ENCODE assay signal across 34 mouse cellular contexts in genomic region chr15:98521245-98521644, GRCm38 (mm10). TPM values are rescaled to one million over a fixed set of nuclear protein-coding genes. Genes with fewer than 3 reads are reported as not detected.
DNase-seq lines count a peak whose midpoint lies in the region; ATAC-seq and TF ChIP-seq lines count a peak whose summit lies in the region.
"Had no signal": no experiment of that assay in that cellular context is flagged by ENCODE, and none has a peak within 500 bp of the region (broad histone marks: within the 10 kb centered on the region; RNA-seq: fewer than 3 reads in every experiment).

No protein-coding gene starts in this region.

- peak overlapping the region; percentile 6; the same call in 1 of the 2 replicates for H3K27ac ChIP-seq in ES-Bruce4 (ENCODE audit: insufficient read depth, low read length)
- H3K27ac ChIP-seq in embryonic fibroblast, embryonic 13.5 days (ENCODE audit: insufficient read depth, low read length), result peak overlapping the region; percentile 25; the same call in 1 of the 2 replicates
- no peak overlapping the region for H3K27ac ChIP-seq in forebrain, postnatal 0 days (ENCODE audit: low read depth, low read length)
- H3K27ac ChIP-seq: embryonic facial prominence, embryonic 10.5 days; embryonic facial prominence, embryonic 13.5 days; forebrain, embryonic 10.5 days; forebrain, embryonic 13.5 days; heart, embryonic 15.5 days; hindbrain, embryonic 10.5 days; hindbrain, embryonic 13.5 days; intestine, embryonic 15.5 days had no signal

- TF ChIP-seq CTCF in ES-Bruce4 (IDR thresholded peaks at IDR 0.05; ENCODE audit: low read depth, low read length), result no peak
- TF ChIP-seq CTCF in embryonic fibroblast, embryonic 13.5 days (IDR thresholded peaks at IDR 0.05; ENCODE audit: borderline replicate concordance, insufficient read depth, low read length), result no peak
- no peak for TF ChIP-seq CTCF in forebrain, postnatal 0 days (IDR thresholded peaks at IDR 0.05; ENCODE audit: low read depth)

- no peak overlapping the region for H3K4me2 ChIP-seq in forebrain, postnatal 0 days (ENCODE audit: low read depth)
- H3K4me2 ChIP-seq: embryonic facial prominence, embryonic 13.5 days; forebrain, embryonic 13.5 days; heart, embryonic 11.5 days; heart, embryonic 15.5 days; hindbrain, embryonic 13.5 days; intestine, embryonic 15.5 days had no signal

- H3K4me1 ChIP-seq in ES-Bruce4 (ENCODE audit: control insufficient read depth, insufficient read depth, low read length), result no peaks in the 10 kb centered on the region
- 0 out of 2 replicates have a peak, but pooled peaks cover under 1% of the 10 kb centered on the region for H3K4me1 ChIP-seq in embryonic fibroblast, embryonic 13.5 days (ENCODE audit: control insufficient read depth, insufficient read depth, low read length)
- H3K4me1 ChIP-seq in forebrain, postnatal 0 days (ENCODE audit: insufficient read depth), result no peaks in the 10 kb centered on the region
- H3K4me1 ChIP-seq: embryonic facial prominence, embryonic 10.5 days; embryonic facial prominence, embryonic 13.5 days; forebrain, embryonic 10.5 days; forebrain, embryonic 13.5 days; hindbrain, embryonic 10.5 days; intestine, embryonic 15.5 days had no signal

- DNase-seq in 3134 (ENCODE audit: extremely low read depth, insufficient read length, low spot score) (peak; percentile 54), 3T3-L1 (ENCODE audit: low read depth, low spot score) (peak; percentile 69)
- DNase-seq in right cerebral cortex, postnatal 36 days (ENCODE audit: low spot score in 2 of 2), result no peak
- DNase-seq in forebrain, postnatal 0 days, result no peak
- DNase-seq in spleen, postnatal 36 days (ENCODE audit: low spot score in 2 of 2), result no peak
- DNase-seq: adrenal gland, adult 2 months; adrenal gland, postnatal 14 days; cerebellum, adult 11 months; cerebellum, adult 2 months; cerebellum, adult 9-11 months; cerebellum, postnatal 25 days; embryo, embryonic 11 days; gastrocnemius, postnatal 10 days; gastrocnemius, postnatal 36 days; heart, postnatal 10 days; heart, postnatal 36 days; kidney, adult 11 months had no signal

- peaks cover 70% of the 10 kb centered on the region for H3K36me3 ChIP-seq in ES-Bruce4 (ENCODE audit: control insufficient read depth, insufficient read depth, low read length, poor library complexity, severe bottlenecking)
- peaks cover 65% of the 10 kb centered on the region for H3K36me3 ChIP-seq in forebrain, postnatal 0 days (ENCODE audit: insufficient read depth)

- TF ChIP-seq POLR2A in ES-Bruce4 (IDR thresholded peaks at IDR 0.05; ENCODE audit: insufficient read depth, low read length), result no peak
- TF ChIP-seq POLR2A in embryonic fibroblast, embryonic 13.5 days (IDR thresholded peaks at IDR 0.05; ENCODE audit: low read depth, low read length), result no peak

- no peak for ATAC-seq in forebrain, postnatal 0 days
- ATAC-seq: forebrain, embryonic 13.5 days; forebrain, embryonic 16.5 days; hindbrain, embryonic 16.5 days; intestine, embryonic 15.5 days had no signal

- WGBS in forebrain, postnatal 0 days, result 86% methylated on average over 3 of the region's 3 CpGs

- no peaks in the 10 kb centered on the region for H3K27me3 ChIP-seq in ES-Bruce4 (ENCODE audit: control insufficient read depth, insufficient read depth, low read length, poor library complexity, severe bottlenecking)
- H3K27me3 ChIP-seq in forebrain, postnatal 0 days (ENCODE audit: insufficient read depth, low read length), result no peaks in the 10 kb centered on the region
- H3K27me3 ChIP-seq: embryonic facial prominence, embryonic 13.5 days; forebrain, embryonic 13.5 days; heart, embryonic 15.5 days; hindbrain, embryonic 13.5 days; intestine, embryonic 15.5 days had no signal

- TF ChIP-seq EP300 in ES-Bruce4 (IDR thresholded peaks at IDR 0.05; ENCODE audit: insufficient read depth, low read depth, low read length), result no peak

- no peak overlapping the region for H3K4me3 ChIP-seq in ES-Bruce4 (ENCODE audit: low read depth, low read length)
- H3K4me3 ChIP-seq in embryonic fibroblast, embryonic 13.5 days (ENCODE audit: insufficient read depth, low read length), result no peak overlapping the region
- no peak overlapping the region for H3K4me3 ChIP-seq in forebrain, postnatal 0 days (ENCODE audit: low read depth, low read length)
- H3K4me3 ChIP-seq: embryonic facial prominence, embryonic 10.5 days; embryonic facial prominence, embryonic 13.5 days; forebrain, embryonic 10.5 days; forebrain, embryonic 13.5 days; heart, embryonic 15.5 days; hindbrain, embryonic 10.5 days; hindbrain, embryonic 13.5 days; intestine, embryonic 15.5 days had no signal

- H3K9ac ChIP-seq in ES-Bruce4 (ENCODE audit: low read depth, poor library complexity, severe bottlenecking), result no peak overlapping the region
- no peak overlapping the region for H3K9ac ChIP-seq in forebrain, postnatal 0 days
- H3K9ac ChIP-seq: embryonic facial prominence, embryonic 13.5 days; forebrain, embryonic 13.5 days; heart, embryonic 15.5 days; hindbrain, embryonic 13.5 days; intestine, embryonic 15.5 days had no signal

- no peaks in the 10 kb centered on the region for H3K9me3 ChIP-seq in ES-Bruce4 (replicated peaks; ENCODE audit: control insufficient read depth, insufficient read depth, low read length, poor library complexity, severe bottlenecking)
- H3K9me3 ChIP-seq in forebrain, postnatal 0 days (ENCODE audit: low read length), result no peaks in the 10 kb centered on the region
- H3K9me3 ChIP-seq: embryonic facial prominence, embryonic 10.5 days; embryonic facial prominence, embryonic 13.5 days; forebrain, embryonic 10.5 days; forebrain, embryonic 13.5 days; G1E; heart, embryonic 15.5 days; hindbrain, embryonic 10.5 days; hindbrain, embryonic 13.5 days; intestine, embryonic 15.5 days had no signal

RNA-seq across cellular contexts. Expression of gene Kansl2, which starts 12.8 kb away (rescaled TPM):
- 116 and 119 TPM in 2 replicates for polyA plus RNA-seq in ES-Bruce4 (2011; ENCODE audit: insufficient read depth, insufficient read length, low read depth, missing spikeins)
- 91.2 and 117 TPM in 2 replicates for polyA plus RNA-seq in embryonic fibroblast, embryonic 13.5 days (2011; ENCODE audit: insufficient read length, low read depth, missing spikeins)
- 69.9 and 74.1 TPM in 2 replicates for total RNA-seq in forebrain, postnatal 0 days (2014; rRNA removed)
- 109 and 110 TPM in 2 replicates for polyA plus RNA-seq in forebrain, postnatal 0 days (2015; fragmentation: Nextera tagmentation; extraction: Ambion mirVana)

RNA-seq across cellular contexts. Expression of gene Olfr279, which starts 29.0 kb away (rescaled TPM):
- 0.10 TPM in 1 of 2 replicates, not detected in the other for polyA plus RNA-seq in ES-Bruce4 (2011; ENCODE audit: insufficient read depth, insufficient read length, low read depth, missing spikeins)
- not detected in 2 replicates for polyA plus RNA-seq in embryonic fibroblast, embryonic 13.5 days (2011; ENCODE audit: insufficient read length, low read depth, missing spikeins)
- not detected in 2 replicates for total RNA-seq in forebrain, postnatal 0 days (2014; rRNA removed)
- not detected in 2 replicates for polyA plus RNA-seq in forebrain, postnatal 0 days (2015; fragmentation: Nextera tagmentation; extraction: Ambion mirVana)
- total RNA-seq: adrenal gland, adult 2 months; adrenal gland, postnatal 14 days; adrenal gland, postnatal 4 days; gastrocnemius, postnatal 10 days; gastrocnemius, postnatal 36 days; heart, adult 8-10 months; heart, postnatal 10 days; heart, postnatal 36 days had no signal
- polyA plus RNA-seq: adrenal gland, adult 2 months; embryonic facial prominence, embryonic 10.5 days; embryonic facial prominence, embryonic 13.5 days; forebrain, embryonic 10.5 days; forebrain, embryonic 13.5 days; forebrain, embryonic 16.5 days; G1E; heart, embryonic 11.5 days; heart, embryonic 15.5 days; hindbrain, embryonic 10.5 days; hindbrain, embryonic 13.5 days; hindbrain, embryonic 16.5 days; intestine, embryonic 15.5 days had no signal

RNA-seq across cellular contexts. Expression of gene Lalba, which starts 38.7 kb away (rescaled TPM):
- not detected in 2 replicates for polyA plus RNA-seq in ES-Bruce4 (2011; ENCODE audit: insufficient read depth, insufficient read length, low read depth, missing spikeins)
- not detected in 2 replicates for polyA plus RNA-seq in embryonic fibroblast, embryonic 13.5 days (2011; ENCODE audit: insufficient read length, low read depth, missing spikeins)
- not detected in 2 replicates for total RNA-seq in forebrain, postnatal 0 days (2014; rRNA removed)
- polyA plus RNA-seq in forebrain, postnatal 0 days (2015; fragmentation: Nextera tagmentation; extraction: Ambion mirVana), result not detected in 2 replicates
- total RNA-seq: adrenal gland, adult 2 months; adrenal gland, postnatal 14 days; adrenal gland, postnatal 4 days; G1E; gastrocnemius, postnatal 36 days; heart, adult 8-10 months; heart, postnatal 36 days had no signal
- polyA plus RNA-seq: adrenal gland, adult 2 months; cortical plate, adult 2 months; embryonic facial prominence, embryonic 13.5 days; forebrain, embryonic 10.5 days; forebrain, embryonic 13.5 days; forebrain, embryonic 16.5 days; G1E; heart, embryonic 11.5 days; heart, embryonic 15.5 days; hindbrain, embryonic 13.5 days; hindbrain, embryonic 16.5 days; intestine, embryonic 15.5 days had no signal

RNA-seq across cellular contexts. Expression of gene Ccnt1, which starts 49.5 kb away (rescaled TPM):
- polyA plus RNA-seq in ES-Bruce4 (2011; ENCODE audit: insufficient read depth, insufficient read length, low read depth, missing spikeins), result 66.8 and 73.1 TPM in 2 replicates
- polyA plus RNA-seq in embryonic fibroblast, embryonic 13.5 days (2011; ENCODE audit: insufficient read length, low read depth, missing spikeins), result 36.3 and 40.6 TPM in 2 replicates
- total RNA-seq in forebrain, postnatal 0 days (2014; rRNA removed), result 51.1 and 52.0 TPM in 2 replicates
- 35.5 and 47.0 TPM in 2 replicates for polyA plus RNA-seq in forebrain, postnatal 0 days (2015; fragmentation: Nextera tagmentation; extraction: Ambion mirVana)

RNA-seq across cellular contexts. Expression of gene 4930415O20Rik, which starts 49.6 kb away (rescaled TPM):
- polyA plus RNA-seq in ES-Bruce4 (2011; ENCODE audit: insufficient read depth, insufficient read length, low read depth, missing spikeins), result 1.7 and 2.6 TPM in 2 replicates
- polyA plus RNA-seq in embryonic fibroblast, embryonic 13.5 days (2011; ENCODE audit: insufficient read length, low read depth, missing spikeins), result not detected in 2 replicates
- not detected in 2 replicates for total RNA-seq in forebrain, postnatal 0 days (2014; rRNA removed)
- polyA plus RNA-seq in forebrain, postnatal 0 days (2015; fragmentation: Nextera tagmentation; extraction: Ambion mirVana), result 0.51 TPM in 1 of 2 replicates, not detected in the other
- total RNA-seq: G1E; gastrocnemius, postnatal 10 days had no signal
- polyA plus RNA-seq: cerebellum, adult 2 months; cortical plate, adult 2 months; embryonic facial prominence, embryonic 10.5 days; embryonic facial prominence, embryonic 13.5 days; forebrain, embryonic 13.5 days; G1E; hindbrain, embryonic 10.5 days; hindbrain, embryonic 13.5 days; intestine, embryonic 15.5 days had no signal

Comparison
In these comparisons a context has a peak if more than half of its experiments do, and no peak if none do; other contexts are left out.
1. DNase-seq: peak in 3134 (single experiment) and 3T3-L1 (single experiment); none in right cerebral cortex, postnatal 36 days (0 of 2), forebrain, postnatal 0 days (single experiment) and spleen, postnatal 36 days (0 of 2).